Mouse (Mus musculus) intestine, embryonic 14.5 days (tissue): ENCODE results near the gene Eif4e3. TPM values are rescaled to one million over a fixed set of nuclear protein-coding genes. Genes with fewer than 3 reads are reported as not detected.
A peak's percentile ranks its signal among the peaks of the same experiment; 100 is the strongest.

ENCODE experiments used
- ATAC-seq: fragments of 200-750 bp; cut with Nextera tagmentation; replicated peaks from 2 replicates; pipeline ENCODE4 v1.8.0; 2017; ENCODE audit warnings: low read depth, moderate number of reproducible peaks, moderate TSS enrichment, moderate library complexity; ENCODE audit not compliant: low FRiP score, low TSS enrichment
- DNase-seq: peaks from one replicate; pipeline ENCODE4 v3.0.0-alpha.2; 2018; ENCODE audit warnings: low spot score
- H3K27ac ChIP-seq: fragments of 300-500 bp; sonication (generic); 2 replicates; pipeline ENCODE4 v1.5.1; 2014; ENCODE audit warnings: low read depth, mild to moderate bottlenecking, control low read depth
- H3K27me3 ChIP-seq: fragments of 300-500 bp; sonication (generic); replicated peaks from 2 replicates; pipeline ENCODE4 v1.6.1; 2014; ENCODE audit warnings: low read length, control low read depth; ENCODE audit not compliant: control insufficient read depth, insufficient read depth
- H3K36me3 ChIP-seq: fragments of 300-500 bp; sonication (generic); 2 replicates; pipeline ENCODE4 v1.6.1; 2014; ENCODE audit warnings: low read length, control low read depth; ENCODE audit not compliant: control insufficient read depth, insufficient read depth
- H3K4me1 ChIP-seq: fragments of 300-500 bp; sonication (generic); replicated peaks from 2 replicates; pipeline ENCODE4 v1.6.1; 2014; ENCODE audit warnings: low read length, control low read depth, mixed read lengths; ENCODE audit not compliant: control insufficient read depth, insufficient read depth
- H3K4me2 ChIP-seq: fragments of 300-500 bp; sonication (generic); 2 replicates; pipeline ENCODE4 v1.6.1; 2014; ENCODE audit warnings: low read length
- H3K4me3 ChIP-seq: fragments of 300-500 bp; sonication (generic); 2 replicates; pipeline ENCODE4 v1.5.1; 2014; ENCODE audit warnings: low read depth, low read length, control low read depth, mixed read lengths
- H3K9ac ChIP-seq: fragments of 300-500 bp; sonication (generic); 2 replicates; pipeline ENCODE4 v1.6.1; 2014; ENCODE audit warnings: mild to moderate bottlenecking, low read length
- H3K9me3 ChIP-seq: fragments of 300-500 bp; sonication (generic); 2 replicates; pipeline ENCODE4 v1.6.1; 2016; ENCODE audit warnings: low read length, control low read depth; ENCODE audit not compliant: control insufficient read depth
- WGBS: fragments of 180-500 bp; shearing (Covaris S2); extraction: QIAGEN DNeasy Blood & Tissue Kit; methylation state at CpG from one replicate; pipeline ENCODE4 v1.1.7; 2014; 5-methylcytosine and 5-hydroxymethylcytosine counted together
- polyA plus RNA-seq: library from polyadenylated mRNA; unstranded; fragments of >200 nt; fragmentation: Nextera tagmentation; extraction: Ambion mirVana; gene quantifications from 2 replicates; pipeline ENCODE4 v1.2.1, GENCODE M21; 2014

The Eif4e3 gene
- polyA plus RNA-seq, 1 experiment from 2014 or later: 14.5 TPM

DNA sequence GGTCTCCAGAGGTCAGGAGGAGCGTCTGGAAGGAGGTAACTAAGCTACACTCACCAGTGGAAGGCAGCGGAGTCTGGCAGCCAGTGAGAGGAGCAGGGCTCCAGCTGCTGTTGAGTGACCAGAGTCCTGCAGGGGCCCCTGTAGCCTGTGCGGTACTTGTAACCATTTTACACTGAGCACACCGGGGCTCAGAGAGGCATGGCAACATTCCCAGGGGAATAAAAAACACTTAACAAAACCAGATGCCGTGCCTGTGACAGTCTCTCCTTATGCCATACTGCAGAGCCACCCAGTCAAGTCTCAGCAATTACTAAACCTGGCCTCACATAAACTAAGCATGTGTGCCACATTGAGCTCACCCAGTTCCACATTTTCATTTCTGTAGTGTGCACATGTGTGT is 12.2 kb downstream of the Eif4e3 start:
- ATAC-seq (no peak), DNase-seq (no peak)
- no peak overlapping the region for H3K4me2 ChIP-seq
- no peak overlapping the region for H3K9ac ChIP-seq
- H3K27me3 ChIP-seq: no peaks in the 10 kb centered on the region
- H3K27ac ChIP-seq: no peak overlapping the region
- no peaks in the 10 kb centered on the region for H3K36me3 ChIP-seq
- H3K9me3 ChIP-seq: no peaks in the 10 kb centered on the region
- 58% methylated on average over 5 of the region's 5 CpGs for WGBS
- peaks cover 4% of the 10 kb centered on the region; the same call in 1 of the 2 replicates for H3K4me1 ChIP-seq
- H3K4me3 ChIP-seq: no peak overlapping the region

DNA sequence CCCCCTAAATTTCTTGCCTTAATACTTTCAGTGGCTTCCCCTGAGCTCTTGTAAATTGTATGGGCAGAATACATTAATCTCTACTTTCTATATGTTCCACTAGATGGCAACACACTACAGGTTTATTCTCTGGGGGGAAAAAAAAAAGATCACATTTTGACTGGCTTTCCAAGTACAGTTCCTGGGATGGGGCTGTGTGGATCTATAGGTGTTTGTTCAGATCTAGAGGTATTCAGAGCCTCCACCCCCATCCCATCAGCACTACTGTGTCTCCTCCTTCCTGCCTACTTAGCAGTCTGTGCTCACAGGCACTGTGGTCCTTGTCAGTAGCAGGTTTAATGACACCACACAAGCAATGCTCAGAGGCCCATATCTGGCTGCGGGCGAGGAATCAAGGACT is 14.2 kb downstream of the Eif4e3 start:
- no peak for DNase-seq
- 81% methylated on average over 2 of the region's 2 CpGs for WGBS

DNA sequence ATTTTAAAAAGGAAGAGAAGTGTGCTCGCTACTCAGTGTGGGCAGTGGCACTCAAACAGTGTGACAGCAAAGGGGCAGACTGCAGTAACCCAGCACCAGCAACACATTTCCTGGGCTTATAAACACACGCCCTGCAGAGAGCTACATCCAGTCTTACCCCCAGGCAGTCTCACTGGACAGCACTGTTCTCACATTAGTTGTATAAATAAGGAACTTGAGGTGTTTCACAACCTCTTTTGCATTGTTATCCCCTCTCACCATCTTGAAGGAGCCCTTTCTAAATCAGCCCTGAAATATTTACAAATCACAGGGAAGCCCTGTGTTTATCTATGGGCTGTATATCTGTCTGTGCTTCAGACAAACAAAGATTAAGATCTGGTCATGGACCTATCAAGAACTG is 17.3 kb downstream of the Eif4e3 start:
- no peak for ATAC-seq
- H3K4me1 ChIP-seq: peaks cover 18% of the 10 kb centered on the region
- H3K36me3 ChIP-seq: no peaks in the 10 kb centered on the region
- WGBS: 40% methylated on average over 2 of the region's 2 CpGs
- no peak overlapping the region for H3K4me2 ChIP-seq
- no peak overlapping the region for H3K27ac ChIP-seq
- DNase-seq: no peak
- no peaks in the 10 kb centered on the region for H3K27me3 ChIP-seq
- no peaks in the 10 kb centered on the region for H3K9me3 ChIP-seq
- no peak overlapping the region for H3K4me3 ChIP-seq
- H3K9ac ChIP-seq: no peak overlapping the region

More for the DNA sequence above, 14.2 kb downstream of the Eif4e3 start:
- no peak overlapping the region for H3K27ac ChIP-seq
- H3K4me2 ChIP-seq: no peak overlapping the region
- peaks cover 4% of the 10 kb centered on the region; the same call in 1 of the 2 replicates for H3K4me1 ChIP-seq
- no peaks in the 10 kb centered on the region for H3K36me3 ChIP-seq
- no peak overlapping the region for H3K9ac ChIP-seq
- H3K4me3 ChIP-seq: no peak overlapping the region
- no peak; the same call in 1 of the 2 replicates for ATAC-seq
- no peaks in the 10 kb centered on the region for H3K27me3 ChIP-seq
- H3K9me3 ChIP-seq: no peaks in the 10 kb centered on the region

DNA sequence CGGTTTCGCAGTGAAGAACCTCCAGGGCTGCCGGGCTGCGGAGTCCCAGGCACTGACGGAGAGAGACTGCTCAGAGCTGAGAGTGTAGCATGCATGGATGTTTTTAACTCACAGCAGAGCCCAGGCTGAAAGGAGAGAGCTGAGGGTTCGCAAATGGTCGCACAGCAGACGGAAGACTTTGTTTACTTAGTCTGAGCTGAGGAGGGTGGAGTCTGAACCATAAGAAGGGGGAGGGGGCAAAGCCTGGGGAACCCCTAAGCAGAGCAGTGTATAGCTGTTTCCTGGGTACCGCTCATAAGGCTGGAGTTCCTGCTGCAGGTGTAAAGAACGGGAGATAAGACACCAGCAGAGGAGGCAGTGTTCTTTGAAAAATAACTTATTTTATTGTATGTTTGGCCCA is 20.2 kb downstream of the Eif4e3 start:
- Histone ChIP-seq H3K27ac (no peak overlapping the region), H3K9ac (0 out of 2 replicates have a peak overlapping the region, but pooled peaks have one; percentile 18)
- ATAC-seq: peak; percentile 73; the same call in 1 of the 2 replicates

DNA sequence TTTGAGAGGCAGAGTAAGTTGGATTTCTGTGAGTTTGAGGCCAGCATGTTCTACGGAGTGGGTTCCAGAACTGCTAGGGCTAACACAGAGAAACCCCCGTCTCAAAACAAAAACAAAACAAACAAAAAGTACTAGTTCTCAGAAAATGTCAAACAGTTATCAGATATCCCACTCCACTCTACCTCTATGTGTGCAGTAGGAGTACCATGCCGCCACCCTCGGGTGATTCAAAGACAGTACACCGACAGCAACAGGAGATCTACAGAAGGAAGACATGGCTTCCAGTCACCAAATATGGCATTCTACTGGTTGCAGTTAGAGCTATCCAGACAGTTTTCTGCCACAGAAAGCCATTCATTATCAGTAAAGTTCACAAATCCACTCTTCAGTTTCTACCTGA is 21.7 kb downstream of the Eif4e3 start:
- no peak overlapping the region for H3K4me3 ChIP-seq
- no peak overlapping the region for H3K4me2 ChIP-seq
- H3K9ac ChIP-seq: no peak overlapping the region
- H3K9me3 ChIP-seq: no peaks in the 10 kb centered on the region
- no peaks in the 10 kb centered on the region for H3K36me3 ChIP-seq
- H3K27ac ChIP-seq: no peak overlapping the region
- DNase-seq (no peak), ATAC-seq (no peak)
- no peaks in the 10 kb centered on the region for H3K27me3 ChIP-seq
- peaks cover 21% of the 10 kb centered on the region for H3K4me1 ChIP-seq
- WGBS: 79% methylated on average over 5 of the region's 5 CpGs

More for the DNA sequence above, 20.2 kb downstream of the Eif4e3 start:
- Histone ChIP-seq H3K4me1 (peaks cover 21% of the 10 kb centered on the region), H3K27me3 (no peaks in the 10 kb centered on the region), H3K4me2 (peak overlapping the region; percentile 38), H3K36me3 (no peaks in the 10 kb centered on the region), H3K4me3 (no peak overlapping the region), H3K9me3 (no peaks in the 10 kb centered on the region)
- WGBS: 20% methylated on average over 10 of the region's 10 CpGs
- no peak for DNase-seq

DNA sequence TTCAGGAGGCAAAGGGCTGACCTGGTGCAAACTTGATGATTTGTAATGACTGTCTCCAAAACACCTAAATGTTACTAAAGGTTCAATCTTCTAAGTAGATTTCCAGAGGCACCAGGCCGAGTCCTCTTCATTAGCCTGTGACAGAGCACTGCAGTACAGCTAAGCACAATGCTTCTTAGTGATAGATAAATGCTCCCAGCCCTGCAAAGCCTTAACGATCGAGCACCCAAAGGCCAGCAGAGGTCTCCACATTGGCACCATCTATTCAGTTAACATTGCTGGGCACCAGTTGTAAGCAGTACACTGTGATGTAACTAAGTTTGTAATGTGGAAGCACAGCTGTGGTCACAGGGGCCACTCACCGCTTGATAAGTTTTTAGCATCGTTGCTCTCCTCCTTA is 22.2 kb downstream of the Eif4e3 start:
- Histone ChIP-seq H3K9ac (no peak overlapping the region), H3K4me2 (no peak overlapping the region), H3K36me3 (0 out of 2 replicates have a peak, but pooled peaks cover under 1% of the 10 kb centered on the region), H3K9me3 (no peaks in the 10 kb centered on the region), H3K4me3 (no peak overlapping the region), H3K4me1 (peaks cover 17% of the 10 kb centered on the region), H3K27me3 (no peaks in the 10 kb centered on the region), H3K27ac (no peak overlapping the region)
- no peak for DNase-seq
- no peak for ATAC-seq
- WGBS: 80% methylated on average over 5 of the region's 5 CpGs

DNA sequence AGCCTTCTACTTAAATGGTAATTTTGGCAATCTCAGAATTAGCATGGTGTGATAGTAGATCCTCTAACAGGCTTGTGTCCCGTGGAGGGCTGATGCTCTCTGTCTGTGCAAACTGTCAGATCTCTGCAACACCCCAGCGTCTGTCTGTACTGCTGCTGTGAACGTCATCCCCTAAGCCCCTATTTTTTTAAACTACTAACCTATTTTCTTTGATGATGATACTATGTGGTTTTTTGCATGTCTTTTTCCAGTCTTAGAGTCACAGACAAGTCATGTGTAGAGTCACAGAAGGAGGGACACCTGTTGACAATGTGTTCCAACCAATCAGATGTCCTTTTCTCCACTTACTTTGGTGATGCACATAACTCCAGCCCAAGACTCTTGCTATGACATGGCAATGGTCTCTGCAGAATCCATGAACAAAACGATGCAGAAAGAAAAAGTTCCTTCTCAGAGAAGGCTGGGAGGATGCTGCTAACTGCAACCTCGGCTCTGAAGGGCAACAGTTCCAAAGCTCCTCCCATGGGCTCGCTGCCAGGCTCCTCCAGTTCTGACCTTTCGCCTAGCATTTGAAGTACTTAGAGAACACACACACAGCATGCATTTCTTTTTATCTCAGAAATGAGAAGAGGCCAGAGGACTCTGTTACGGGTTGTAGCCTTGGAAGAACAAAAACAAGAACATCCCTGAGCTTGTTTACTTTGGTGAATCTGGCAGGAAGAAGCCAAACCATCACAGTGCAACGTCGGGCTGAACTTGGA is 23.0 kb downstream of the Eif4e3 start:
- Histone ChIP-seq H3K27ac (no peak overlapping the region), H3K9me3 (no peaks in the 10 kb centered on the region), H3K27me3 (no peaks in the 10 kb centered on the region), H3K4me1 (peaks cover 17% of the 10 kb centered on the region), H3K36me3 (0 out of 2 replicates have a peak, but pooled peaks cover 6% of the 10 kb centered on the region), H3K4me3 (no peak overlapping the region), H3K9ac (no peak overlapping the region), H3K4me2 (no peak overlapping the region)
- ATAC-seq: no peak
- 36% methylated on average over 10 of the region's 10 CpGs for WGBS
- DNase-seq: peak; percentile 63

DNA sequence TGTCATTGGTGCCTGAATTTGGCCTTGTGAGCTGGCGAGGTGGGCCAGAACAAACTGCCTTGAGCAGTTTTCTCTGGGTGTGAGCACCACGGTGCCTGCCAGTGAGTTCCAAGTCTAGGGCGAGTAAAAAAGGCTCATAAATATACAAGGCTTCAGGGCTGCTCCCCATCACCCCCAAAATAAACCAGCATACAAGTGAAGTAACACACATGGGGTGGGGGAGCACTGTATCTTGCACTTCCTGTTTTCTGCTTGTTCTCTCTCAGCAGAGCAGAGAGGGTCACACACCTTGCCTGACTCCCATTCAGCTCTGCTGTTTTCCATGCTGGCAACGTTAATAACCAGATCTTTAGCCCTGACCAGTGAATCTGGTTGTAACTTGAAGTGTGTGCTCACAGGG is 29.1 kb downstream of the Eif4e3 start:
- no peaks in the 10 kb centered on the region for H3K4me1 ChIP-seq
- no peak for DNase-seq
- no peak overlapping the region for H3K9ac ChIP-seq
- no peaks in the 10 kb centered on the region for H3K9me3 ChIP-seq
- H3K27me3 ChIP-seq: no peaks in the 10 kb centered on the region
- no peak overlapping the region for H3K4me3 ChIP-seq
- ATAC-seq: no peak
- WGBS: 65% methylated on average over 4 of the region's 4 CpGs
- H3K27ac ChIP-seq: no peak overlapping the region
- peaks cover 10% of the 10 kb centered on the region for H3K36me3 ChIP-seq
- no peak overlapping the region for H3K4me2 ChIP-seq

DNA sequence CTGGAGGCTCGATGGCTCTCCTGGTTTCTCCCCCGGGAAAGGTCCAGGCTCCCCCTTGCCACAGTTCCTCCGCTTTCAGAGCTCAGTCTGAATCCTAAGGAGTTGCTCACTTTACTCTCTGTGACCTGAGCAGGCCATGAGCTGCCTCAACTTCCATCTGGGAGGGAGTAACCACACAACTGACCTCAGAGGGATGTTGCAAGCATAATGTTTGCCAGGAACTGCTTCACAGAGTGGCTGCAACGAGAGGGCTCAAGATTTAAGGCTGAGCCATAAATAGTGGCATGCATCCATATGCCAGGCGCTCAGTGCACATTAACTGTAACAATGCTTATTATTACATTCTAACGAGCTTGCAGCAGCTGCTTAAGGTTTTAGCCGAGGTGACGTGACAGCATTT is 29.8 kb downstream of the Eif4e3 start:
- no peaks in the 10 kb centered on the region for H3K4me1 ChIP-seq
- H3K9ac ChIP-seq: no peak overlapping the region
- no peak overlapping the region for H3K4me3 ChIP-seq
- ATAC-seq (no peak), DNase-seq (no peak)
- peaks cover 10% of the 10 kb centered on the region for H3K36me3 ChIP-seq
- H3K27ac ChIP-seq: no peak overlapping the region
- no peaks in the 10 kb centered on the region for H3K27me3 ChIP-seq
- 67% methylated on average over 8 of the region's 8 CpGs for WGBS
- no peaks in the 10 kb centered on the region for H3K9me3 ChIP-seq
- no peak overlapping the region for H3K4me2 ChIP-seq
